In genomic region chr7:118704001-118704850, GRCm38 (mm10) we compare ENCODE assay signal across 8 mouse cellular contexts. TPM values are rescaled to one million over a fixed set of nuclear protein-coding genes. Genes with fewer than 3 reads are reported as not detected.
A peak's percentile ranks its signal among the peaks of the same experiment; 100 is the strongest.
DNase-seq lines count a peak whose midpoint lies in the region; ATAC-seq and TF ChIP-seq lines count a peak whose summit lies in the region.

No protein-coding gene starts in this region.

- ATAC-seq in heart, embryonic 16.5 days (replicated peaks; ENCODE audit: extremely low read depth, insufficient read depth, low FRiP score), result no peak
- ATAC-seq in hindbrain, embryonic 15.5 days (ENCODE audit: low FRiP score, low read depth), result no peak
- ATAC-seq in midbrain, embryonic 15.5 days (replicated peaks), result no peak; the same call in 1 of the 2 replicates

- peaks cover 17% of the 10 kb centered on the region for H3K4me1 ChIP-seq in heart, embryonic 16.5 days (ENCODE audit: control insufficient read depth, insufficient read depth, low read length)
- H3K4me1 ChIP-seq in bone marrow, adult 2 months (ENCODE audit: control insufficient read depth, insufficient read depth, low read length), result no peaks in the 10 kb centered on the region; the same call in 1 of the 2 replicates
- H3K4me1 ChIP-seq in hindbrain, embryonic 15.5 days (replicated peaks), result peaks cover 32% of the 10 kb centered on the region
- peaks cover 28% of the 10 kb centered on the region for H3K4me1 ChIP-seq in midbrain, embryonic 15.5 days

- TF ChIP-seq CTCF in bone marrow, adult 2 months (IDR thresholded peaks at IDR 0.05; ENCODE audit: control insufficient read depth, insufficient read depth, low read length), result no peak

- peak overlapping the region; percentile 24; the same call in 1 of the 2 replicates for H3K27ac ChIP-seq in heart, embryonic 16.5 days (ENCODE audit: low read length)
- no peak overlapping the region for H3K27ac ChIP-seq in bone marrow, adult 2 months (ENCODE audit: control insufficient read depth, insufficient read depth, low read depth, low read length, poor library complexity)
- H3K27ac ChIP-seq in hindbrain, embryonic 15.5 days (replicated peaks), result peak overlapping the region; percentile 91; the same call in 1 of the 2 replicates
- H3K27ac ChIP-seq in midbrain, embryonic 15.5 days, result no peak overlapping the region; the same call in 1 of the 2 replicates

- no peaks in the 10 kb centered on the region for H3K9me3 ChIP-seq in heart, embryonic 16.5 days (replicated peaks; ENCODE audit: control insufficient read depth, low read length)
- H3K9me3 ChIP-seq in hindbrain, embryonic 15.5 days, result no peaks in the 10 kb centered on the region
- no peaks in the 10 kb centered on the region for H3K9me3 ChIP-seq in midbrain, embryonic 15.5 days

- no peaks in the 10 kb centered on the region for H3K27me3 ChIP-seq in heart, embryonic 16.5 days (ENCODE audit: control insufficient read depth, insufficient read depth, low read length)
- no peaks in the 10 kb centered on the region for H3K27me3 ChIP-seq in hindbrain, embryonic 15.5 days
- H3K27me3 ChIP-seq in midbrain, embryonic 15.5 days (replicated peaks), result no peaks in the 10 kb centered on the region

- peak overlapping the region; percentile 84 for H3K4me3 ChIP-seq in heart, embryonic 16.5 days (ENCODE audit: low read length)
- peak overlapping the region; percentile 57 for H3K4me3 ChIP-seq in bone marrow, adult 2 months (replicated peaks; ENCODE audit: control insufficient read depth, low read depth, low read length)
- H3K4me3 ChIP-seq in hindbrain, embryonic 15.5 days, result peak overlapping the region; percentile 71
- peak overlapping the region; percentile 77 for H3K4me3 ChIP-seq in midbrain, embryonic 15.5 days

- TF ChIP-seq POLR2A in bone marrow, adult 2 months (IDR thresholded peaks at IDR 0.05; ENCODE audit: borderline replicate concordance, control insufficient read depth, low read depth, low read length), result no peak

- 0 out of 2 replicates have a peak overlapping the region, but pooled peaks have one; percentile 22 for H3K9ac ChIP-seq in heart, embryonic 16.5 days (ENCODE audit: low read length)
- peak overlapping the region; percentile 93 for H3K9ac ChIP-seq in hindbrain, embryonic 15.5 days
- H3K9ac ChIP-seq in midbrain, embryonic 15.5 days, result peak overlapping the region; percentile 87; the same call in 1 of the 2 replicates

- peak overlapping the region; percentile 93 for H3K4me2 ChIP-seq in heart, embryonic 16.5 days (ENCODE audit: low read depth, low read length)
- peak overlapping the region; percentile 59 for H3K4me2 ChIP-seq in hindbrain, embryonic 15.5 days
- H3K4me2 ChIP-seq in midbrain, embryonic 15.5 days, result peak overlapping the region; percentile 53

- WGBS in heart, embryonic 16.5 days, result 67% methylated on average over 9 of the region's 9 CpGs
- WGBS in bone marrow, adult 2 months, result 72% methylated on average over 9 of the region's 9 CpGs
- WGBS in hindbrain, embryonic 15.5 days, result 76% methylated on average over 9 of the region's 9 CpGs
- WGBS in midbrain, embryonic 15.5 days, result 78% methylated on average over 9 of the region's 9 CpGs

- H3K36me3 ChIP-seq in heart, embryonic 16.5 days (ENCODE audit: control insufficient read depth, insufficient read depth), result no peaks in the 10 kb centered on the region
- no peaks in the 10 kb centered on the region for H3K36me3 ChIP-seq in hindbrain, embryonic 15.5 days
- no peaks in the 10 kb centered on the region for H3K36me3 ChIP-seq in midbrain, embryonic 15.5 days (replicated peaks)

- no peak for DNase-seq in heart, postnatal 4 days
- no peak for DNase-seq in testis, postnatal 14 days (ENCODE audit: low spot score)
- no peak for DNase-seq in ovary, postnatal 36 days (ENCODE audit: low spot score)
- DNase-seq in frontal cortex, postnatal 14 days (ENCODE audit: low spot score in 2 of 2), result no peak

RNA-seq across cellular contexts. Expression of gene Gde1, which starts 1.4 kb away (rescaled TPM):
- polyA plus RNA-seq in heart, embryonic 16.5 days (2015; fragmentation: Nextera tagmentation; extraction: Ambion mirVana), result 86.3 and 86.5 TPM in 2 replicates
- 10 to 100 TPM; 38.6 to 38.8 TPM for total RNA-seq in heart, postnatal 4 days (2021)
- 20.5 and 26.8 TPM in 2 replicates for polyA plus RNA-seq in bone marrow, adult 2 months (2011; ENCODE audit: insufficient read depth, insufficient read length, low replicate concordance, missing spikeins)
- polyA plus RNA-seq in hindbrain, embryonic 15.5 days (2015; fragmentation: Nextera tagmentation; extraction: Ambion mirVana), result 209 and 212 TPM in 2 replicates
- 186 and 194 TPM in 2 replicates for polyA plus RNA-seq in midbrain, embryonic 15.5 days (2015; fragmentation: Nextera tagmentation; extraction: Ambion mirVana)

RNA-seq across cellular contexts. Expression of gene Ccp110, which starts 8.1 kb away (rescaled TPM):
- 7.4 and 8.5 TPM in 2 replicates for polyA plus RNA-seq in heart, embryonic 16.5 days (2015; fragmentation: Nextera tagmentation; extraction: Ambion mirVana)
- total RNA-seq in heart, postnatal 4 days (2021), result 1 to 10 TPM; 5.8 to 6.9 TPM
- polyA plus RNA-seq in bone marrow, adult 2 months (2011; ENCODE audit: insufficient read depth, insufficient read length, low replicate concordance, missing spikeins), result 9.7 and 13.6 TPM in 2 replicates
- polyA plus RNA-seq in hindbrain, embryonic 15.5 days (2015; fragmentation: Nextera tagmentation; extraction: Ambion mirVana), result 26.2 and 27.0 TPM in 2 replicates
- polyA plus RNA-seq in midbrain, embryonic 15.5 days (2015; fragmentation: Nextera tagmentation; extraction: Ambion mirVana), result 29.2 and 30.1 TPM in 2 replicates

RNA-seq across cellular contexts. Expression of gene Vps35l, which starts 35.8 kb away (rescaled TPM):
- polyA plus RNA-seq in heart, embryonic 16.5 days (2015; fragmentation: Nextera tagmentation; extraction: Ambion mirVana), result 48.8 and 49.4 TPM in 2 replicates
- 10 to 100 TPM; 36.0 to 37.1 TPM for total RNA-seq in heart, postnatal 4 days (2021)
- polyA plus RNA-seq in bone marrow, adult 2 months (2011; ENCODE audit: insufficient read depth, insufficient read length, low replicate concordance, missing spikeins), result 22.9 and 31.1 TPM in 2 replicates
- 92.4 and 94.4 TPM in 2 replicates for polyA plus RNA-seq in hindbrain, embryonic 15.5 days (2015; fragmentation: Nextera tagmentation; extraction: Ambion mirVana)
- 102 and 105 TPM in 2 replicates for polyA plus RNA-seq in midbrain, embryonic 15.5 days (2015; fragmentation: Nextera tagmentation; extraction: Ambion mirVana)

Comparison
In these comparisons a context has a peak if more than half of its experiments do, and no peak if none do; other contexts are left out.
1. H3K27ac ChIP-seq: peak in heart, embryonic 16.5 days (single experiment) and hindbrain, embryonic 15.5 days (single experiment); none in bone marrow, adult 2 months (single experiment) and midbrain, embryonic 15.5 days (single experiment).
2. H3K9ac ChIP-seq: peak in every context shown above with its lines; median percentile 93 in hindbrain, embryonic 15.5 days; 87 in midbrain, embryonic 15.5 days; 22 in heart, embryonic 16.5 days.
3. Peak in every context shown above with its lines, with median percentiles within 50 percentile points of each other: H3K4me2 ChIP-seq and H3K4me3 ChIP-seq.